Mouse (Mus musculus) liver, adult 2 months (tissue): ENCODE data around the gene Fmod.

Source experiments
- CTCF ChIP-seq: fragments of 200-500 bp; IDR thresholded peaks from 2 replicates; pipeline ENCODE4 v1.5.1; 2011; ENCODE audit warnings: low read depth, low read length, control low read depth
- POLR2A ChIP-seq: fragments of 200-500 bp; IDR thresholded peaks from 2 replicates; pipeline ENCODE4 v1.6.1; 2011; ENCODE audit warnings: low read length, control low read depth; ENCODE audit not compliant: insufficient read depth; ENCODE audit errors: extremely low read depth

- TF ChIP-seq CTCF, result no peak
- no peak for TF ChIP-seq POLR2A
Observed at GRCm38 (mm10) chr1:134005490-134005889, 31.6 kb upstream of the Fmod start.
